Mouse (Mus musculus): ENCODE results near the gene Cfap300.

GRCm38 (mm10) chr9:7978502-7978901 is 64.1 kb downstream of the Cfap300 start:
- TF ChIP-seq POLR2A (IDR thresholded peaks at IDR 0.05; ENCODE audit: borderline replicate concordance, extremely low read depth, insufficient read depth, insufficient read length, poor library complexity, severe bottlenecking) (no peak), CTCF (IDR thresholded peaks at IDR 0.05; ENCODE audit: borderline replicate concordance, extremely low read depth, insufficient read depth, insufficient read length) (peak; percentile 11; the same call in 1 of the 2 replicates)

Measured in brain, embryonic 14.5 days (tissue).